Mouse (Mus musculus) cerebellum, postnatal 25 days (tissue): Measurements from ENCODE around the gene Miga1.
A peak's percentile ranks its signal among the peaks of the same experiment; 100 is the strongest.

Experiments
- DNase-seq, 2 experiments: peaks; one replicate each; pipeline ENCODE4 v3.0.0; 2021; ENCODE audit warnings: mixed read lengths in 2 of 2

The Miga1 gene

GRCm38 (mm10) chr3:152284759-152285158, 55.4 kb downstream of the Miga1 start:
- DNase-seq: no peak

GRCm38 (mm10) chr3:152284306-152284705, 55.9 kb downstream of the Miga1 start:
- DNase-seq: no peak

GRCm38 (mm10) chr3:152282126-152282525, 58.1 kb downstream of the Miga1 start:
- no peak for DNase-seq

- no peak for DNase-seq
These were observed 61.8 kb downstream of the Miga1 start for GRCm38 (mm10) chr3:152278431-152278830.

GRCm38 (mm10) chr3:152277912-152278311, 62.3 kb downstream of the Miga1 start:
- DNase-seq: no peak

- no peak for DNase-seq
These were observed 63.3 kb downstream of the Miga1 start for GRCm38 (mm10) chr3:152276935-152277334.

- no peak for DNase-seq
These were observed 65.2 kb downstream of the Miga1 start for GRCm38 (mm10) chr3:152275008-152275407.

GRCm38 (mm10) chr3:152272974-152273685, 67.1 kb downstream of the Miga1 start:
- DNase-seq: no peak

GRCm38 (mm10) chr3:152271876-152272275, 68.3 kb downstream of the Miga1 start:
- DNase-seq: no peak

- DNase-seq: no peak
These were observed 69.0 kb downstream of the Miga1 start for GRCm38 (mm10) chr3:152271071-152271710.

- no peak for DNase-seq
These were observed 72.1 kb downstream of the Miga1 start for GRCm38 (mm10) chr3:152268099-152268498.

- DNase-seq: no peak
These were observed 74.2 kb downstream of the Miga1 start, which contains the start of gene Nexn for GRCm38 (mm10) chr3:152266036-152266421. TSS of gene Nexn (minus strand) at chr3:152266350.

- DNase-seq: peak; percentile 38 to 51
These were observed 74.7 kb downstream of the Miga1 start for GRCm38 (mm10) chr3:152265351-152266035.

GRCm38 (mm10) chr3:152264830-152265229, 75.4 kb downstream of the Miga1 start:
- no peak for DNase-seq

GRCm38 (mm10) chr3:152264374-152264773, 75.8 kb downstream of the Miga1 start:
- DNase-seq: no peak

- DNase-seq: no peak
These were observed 78.3 kb downstream of the Miga1 start for GRCm38 (mm10) chr3:152261948-152262347.

GRCm38 (mm10) chr3:152261436-152261835, 78.8 kb downstream of the Miga1 start:
- no peak for DNase-seq

GRCm38 (mm10) chr3:152260362-152260761, 79.8 kb downstream of the Miga1 start:
- no peak for DNase-seq

GRCm38 (mm10) chr3:152259409-152259808, 80.8 kb downstream of the Miga1 start:
- peak; percentile 72 to 81 for DNase-seq

GRCm38 (mm10) chr3:152257528-152257927, 82.7 kb downstream of the Miga1 start:
- no peak for DNase-seq

- no peak for DNase-seq
These were observed 89.7 kb downstream of the Miga1 start for GRCm38 (mm10) chr3:152250487-152250886.

- DNase-seq: no peak
These were observed 92.5 kb downstream of the Miga1 start for GRCm38 (mm10) chr3:152247708-152248107.

GRCm38 (mm10) chr3:152245273-152245910, 94.8 kb downstream of the Miga1 start:
- DNase-seq: no peak
